Mouse (Mus musculus) hindbrain, embryonic 15.5 days (tissue): ENCODE results near the gene Otud7a. TPM values are rescaled to one million over a fixed set of nuclear protein-coding genes. Genes with fewer than 3 reads are reported as not detected.

Experiments
- ATAC-seq: fragments of 200-750 bp; cut with Nextera tagmentation; 2 replicates; pipeline ENCODE4 v1.8.0; 2017; ENCODE audit warnings: low read depth, moderate number of reproducible peaks, moderate TSS enrichment; ENCODE audit not compliant: low FRiP score
- H3K27ac ChIP-seq: fragments of 300-500 bp; sonication (generic); replicated peaks from 2 replicates; pipeline ENCODE4 v1.5.1; 2015; ENCODE audit warnings: mild to moderate bottlenecking, inconsistent platforms
- H3K27me3 ChIP-seq: fragments of 300-500 bp; sonication (generic); 2 replicates; pipeline ENCODE4 v1.6.1; 2015; ENCODE audit warnings: control low read depth, inconsistent platforms
- H3K36me3 ChIP-seq: fragments of 300-500 bp; sonication (generic); 2 replicates; pipeline ENCODE4 v1.6.1; 2015; ENCODE audit warnings: control low read depth, inconsistent platforms
- H3K4me1 ChIP-seq: fragments of 300-500 bp; sonication (generic); replicated peaks from 2 replicates; pipeline ENCODE4 v1.6.1; 2015; ENCODE audit warnings: control low read depth, inconsistent platforms
- H3K4me2 ChIP-seq: fragments of 300-500 bp; sonication (generic); 2 replicates; pipeline ENCODE4 v1.6.1; 2015; ENCODE audit warnings: moderate library complexity, mild to moderate bottlenecking, inconsistent platforms
- H3K4me3 ChIP-seq: fragments of 300-500 bp; sonication (generic); 2 replicates; pipeline ENCODE4 v1.5.1; 2015; ENCODE audit warnings: mild to moderate bottlenecking, inconsistent platforms
- H3K9ac ChIP-seq: fragments of 300-500 bp; sonication (generic); 2 replicates; pipeline ENCODE4 v1.6.1; 2015; ENCODE audit warnings: inconsistent platforms
- H3K9me3 ChIP-seq: fragments of 300-500 bp; sonication (generic); 2 replicates; pipeline ENCODE4 v1.6.1; 2016; ENCODE audit warnings: control low read depth, inconsistent platforms
- WGBS: fragments of 180-500 bp; shearing (Covaris S2); methylation state at CpG from one replicate; pipeline ENCODE4 v1.1.7; 2015; 5-methylcytosine and 5-hydroxymethylcytosine counted together
- polyA plus RNA-seq: library from polyadenylated mRNA; unstranded; fragments of >200 nt; fragmentation: Nextera tagmentation; extraction: Ambion mirVana; gene quantifications from 2 replicates; pipeline ENCODE4 v1.2.1, GENCODE M21; 2015

Otud7a gene
- polyA plus RNA-seq, 1 experiment from 2014 or later, result 6.0 TPM

DNA sequence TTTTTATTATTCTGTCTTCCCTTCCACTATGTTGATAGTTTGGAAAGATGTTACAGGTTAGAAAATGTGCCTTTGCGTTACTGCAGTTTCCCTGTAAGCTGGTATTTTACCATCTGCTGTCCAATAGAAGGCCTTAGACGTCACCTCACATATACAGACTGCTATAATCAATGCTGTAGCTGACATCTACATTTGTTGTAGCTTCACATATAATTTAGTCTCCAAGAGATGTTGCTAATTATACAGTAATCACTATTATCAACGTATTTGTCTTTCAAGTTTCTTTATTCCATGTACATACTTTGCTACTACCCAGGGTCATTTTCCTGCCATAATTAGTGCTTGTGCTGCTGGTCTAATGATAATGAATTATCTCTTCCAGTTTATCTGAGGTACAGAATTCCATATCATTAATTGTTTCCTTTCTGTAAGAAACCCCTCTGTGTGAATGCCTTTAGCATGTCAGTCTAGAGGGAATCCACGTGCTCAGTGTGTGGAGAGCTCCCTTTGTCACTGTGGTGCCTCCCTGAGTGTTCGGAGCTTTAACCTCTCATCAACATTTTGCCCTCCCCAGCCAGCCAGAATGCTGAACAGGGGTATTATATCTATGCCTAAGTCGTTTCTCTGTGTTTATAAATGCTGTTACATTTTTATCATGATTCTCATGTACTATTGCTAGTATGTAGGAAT, 280.6 kb downstream of the Otud7a start:
- Histone ChIP-seq H3K4me3 (no peak overlapping the region), H3K27me3 (no peaks in the 10 kb centered on the region), H3K9me3 (no peaks in the 10 kb centered on the region), H3K4me2 (no peak overlapping the region), H3K36me3 (0 out of 2 replicates have a peak, but pooled peaks cover 7% of the 10 kb centered on the region), H3K4me1 (no peaks in the 10 kb centered on the region), H3K27ac (no peak overlapping the region), H3K9ac (no peak overlapping the region)
- 66% methylated on average over 6 of the region's 6 CpGs for WGBS
- ATAC-seq, result no peak

DNA sequence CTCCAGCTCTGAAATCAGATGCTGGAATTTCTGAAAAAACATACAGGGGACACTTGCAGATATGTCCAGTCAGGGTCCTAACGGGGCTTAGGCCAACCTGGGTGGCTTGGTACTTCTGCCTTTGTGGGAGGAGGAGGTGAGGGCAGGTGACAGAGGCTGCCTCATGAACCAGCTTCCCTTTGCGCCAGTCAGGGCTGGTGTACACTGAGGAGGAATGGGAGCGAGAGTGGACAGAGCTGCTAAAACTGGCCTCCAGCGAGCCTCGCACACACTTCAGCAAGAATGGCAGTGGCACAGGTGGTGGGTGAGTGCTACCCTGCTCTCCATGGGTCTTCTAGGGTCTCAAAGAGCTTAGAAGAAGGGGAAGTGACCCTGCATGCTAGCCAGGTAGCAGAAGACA, 285.1 kb downstream of the Otud7a start:
- no peaks in the 10 kb centered on the region for H3K9me3 ChIP-seq
- no peak overlapping the region for H3K27ac ChIP-seq
- no peaks in the 10 kb centered on the region for H3K4me1 ChIP-seq
- no peaks in the 10 kb centered on the region for H3K27me3 ChIP-seq
- H3K9ac ChIP-seq, result no peak overlapping the region
- 98% methylated on average over 5 of the region's 5 CpGs for WGBS
- no peak for ATAC-seq
- H3K36me3 ChIP-seq, result peaks cover 21% of the 10 kb centered on the region; the same call in 1 of the 2 replicates
- no peak overlapping the region for H3K4me2 ChIP-seq
- H3K4me3 ChIP-seq, result no peak overlapping the region

DNA sequence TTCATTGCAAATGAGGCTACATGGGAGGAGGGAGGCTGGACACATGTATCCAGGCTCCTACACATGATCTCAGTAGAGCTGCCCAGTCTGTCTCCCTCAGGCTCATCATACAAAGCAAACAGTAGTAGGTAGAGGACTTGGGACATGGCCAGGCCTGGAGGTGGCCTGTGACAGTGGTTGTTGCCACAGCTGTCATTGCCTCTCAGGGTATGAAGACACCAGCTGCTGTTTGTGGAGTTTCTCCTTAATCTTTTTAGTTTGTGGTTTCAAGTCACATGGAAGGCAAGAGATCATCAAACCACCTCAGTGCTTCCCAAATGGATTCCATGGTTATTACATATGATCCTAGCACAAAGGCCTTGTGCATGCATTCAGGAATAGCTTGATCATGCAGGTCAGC, 285.5 kb downstream of the Otud7a start:
- H3K27me3 ChIP-seq, result no peaks in the 10 kb centered on the region
- no peak overlapping the region for H3K9ac ChIP-seq
- no peaks in the 10 kb centered on the region for H3K9me3 ChIP-seq
- H3K27ac ChIP-seq, result no peak overlapping the region
- peaks cover 21% of the 10 kb centered on the region; the same call in 1 of the 2 replicates for H3K36me3 ChIP-seq
- no peak overlapping the region for H3K4me3 ChIP-seq
- ATAC-seq, result no peak
- H3K4me1 ChIP-seq, result no peaks in the 10 kb centered on the region
- no peak overlapping the region for H3K4me2 ChIP-seq

DNA sequence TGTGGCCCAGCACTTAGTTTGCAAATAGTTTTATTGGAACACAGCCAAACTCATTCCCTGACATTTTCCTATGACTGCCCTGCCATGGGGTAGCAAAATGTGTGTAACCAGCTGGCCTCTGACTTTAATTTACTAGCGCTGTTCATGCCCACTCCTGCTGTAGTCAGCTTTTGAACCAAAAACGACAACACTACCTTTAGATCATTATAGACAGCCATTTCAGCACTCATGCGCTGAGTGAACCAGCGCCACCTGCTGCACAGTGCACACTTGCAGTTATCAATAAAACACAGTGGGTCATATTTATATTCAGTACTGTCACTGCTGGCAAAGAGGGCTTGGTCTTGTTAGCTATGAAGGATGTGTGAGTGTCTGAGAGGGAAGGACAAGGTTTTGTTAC, 293.2 kb downstream of the Otud7a start:
- Histone ChIP-seq H3K36me3 (0 out of 2 replicates have a peak, but pooled peaks cover 9% of the 10 kb centered on the region), H3K4me3 (no peak overlapping the region), H3K9ac (no peak overlapping the region), H3K4me2 (no peak overlapping the region), H3K9me3 (no peaks in the 10 kb centered on the region), H3K27me3 (no peaks in the 10 kb centered on the region), H3K4me1 (no peaks in the 10 kb centered on the region), H3K27ac (no peak overlapping the region)
- ATAC-seq, result peak; percentile 52
- WGBS, result 57% methylated on average over 4 of the region's 4 CpGs

DNA sequence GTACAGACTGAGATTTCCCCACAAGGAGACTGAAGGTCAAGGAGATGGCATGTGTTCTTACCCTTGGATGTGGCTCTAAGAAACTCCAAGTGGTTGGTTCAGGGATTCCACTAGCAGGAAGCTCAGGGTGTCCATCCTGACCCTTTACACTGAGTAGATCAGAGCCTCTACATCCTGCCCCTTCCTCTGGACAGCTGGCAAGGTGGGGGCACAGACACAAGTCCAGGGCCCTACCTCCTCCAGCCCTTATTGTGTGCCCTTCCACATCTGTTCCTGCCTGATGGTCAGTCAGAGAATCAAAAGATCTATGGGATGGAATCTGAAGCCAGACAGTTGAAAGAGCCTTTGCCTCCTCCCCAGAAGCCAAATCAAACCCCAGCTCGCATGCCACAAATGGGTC, 293.6 kb downstream of the Otud7a start:
- WGBS, result 61% methylated on average over 1 of the region's 1 CpGs
- ATAC-seq, result peak; percentile 20; the same call in 1 of the 2 replicates

DNA sequence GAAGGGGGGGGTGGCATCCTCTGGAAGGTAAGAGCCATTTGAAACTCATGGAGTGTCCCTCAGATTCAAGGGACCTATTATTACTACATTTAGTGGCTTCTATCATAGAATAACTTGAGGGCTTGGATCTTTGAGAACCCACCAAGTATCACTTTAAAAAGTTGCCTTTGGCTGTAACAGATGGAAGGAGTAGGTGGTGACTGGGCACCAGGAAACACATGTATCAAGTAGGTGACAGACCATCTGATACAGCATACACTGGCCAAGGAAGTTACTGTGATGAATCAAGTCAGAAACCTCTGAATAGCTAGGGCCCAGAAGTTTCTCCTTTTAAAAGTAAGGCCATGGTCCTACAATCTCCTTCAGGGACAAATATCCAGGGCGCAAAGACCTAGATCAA, 298.6 kb downstream of the Otud7a start:
- no peak overlapping the region for H3K4me3 ChIP-seq
- no peak overlapping the region for H3K9ac ChIP-seq
- 100% methylated on average over 1 of the region's 1 CpGs for WGBS
- H3K9me3 ChIP-seq, result no peaks in the 10 kb centered on the region
- H3K27ac ChIP-seq, result no peak overlapping the region
- H3K36me3 ChIP-seq, result no peaks in the 10 kb centered on the region
- H3K4me2 ChIP-seq, result no peak overlapping the region
- ATAC-seq, result no peak
- H3K27me3 ChIP-seq, result no peaks in the 10 kb centered on the region
- H3K4me1 ChIP-seq, result no peaks in the 10 kb centered on the region

More for the DNA sequence above, 293.6 kb downstream of the Otud7a start:
- no peak overlapping the region for H3K4me3 ChIP-seq
- no peak overlapping the region for H3K4me2 ChIP-seq
- H3K27ac ChIP-seq, result no peak overlapping the region
- H3K4me1 ChIP-seq, result no peaks in the 10 kb centered on the region
- H3K36me3 ChIP-seq, result 0 out of 2 replicates have a peak, but pooled peaks cover 7% of the 10 kb centered on the region
- no peak overlapping the region for H3K9ac ChIP-seq
- H3K9me3 ChIP-seq, result no peaks in the 10 kb centered on the region
- H3K27me3 ChIP-seq, result no peaks in the 10 kb centered on the region

DNA sequence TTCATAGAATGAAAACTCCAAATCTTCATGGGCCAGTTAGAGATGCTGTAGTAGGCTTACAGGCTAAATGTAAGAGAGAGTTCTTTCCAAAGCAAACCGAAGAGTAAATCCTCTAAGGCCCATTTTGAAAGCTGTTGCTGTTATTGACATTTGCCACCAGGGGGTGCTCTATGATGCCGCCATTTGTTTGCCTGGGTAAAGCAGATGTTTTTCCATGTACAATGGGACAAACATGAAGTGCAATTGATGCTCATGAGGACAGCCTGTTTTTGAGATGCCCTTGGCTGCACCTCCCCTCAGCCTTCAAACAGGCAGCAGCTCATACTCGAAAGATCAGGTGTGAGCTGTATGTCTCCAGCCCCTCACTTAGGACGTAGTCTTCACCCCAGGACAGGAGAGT, 307.5 kb downstream of the Otud7a start:
- no peaks in the 10 kb centered on the region for H3K9me3 ChIP-seq
- H3K4me1 ChIP-seq, result peaks cover 26% of the 10 kb centered on the region
- peaks cover 21% of the 10 kb centered on the region for H3K27me3 ChIP-seq
- H3K36me3 ChIP-seq, result no peaks in the 10 kb centered on the region
- H3K4me2 ChIP-seq, result no peak overlapping the region
- H3K4me3 ChIP-seq, result no peak overlapping the region
- no peak for ATAC-seq
- WGBS, result 48% methylated on average over 4 of the region's 4 CpGs
- H3K27ac ChIP-seq, result no peak overlapping the region
- no peak overlapping the region for H3K9ac ChIP-seq

DNA sequence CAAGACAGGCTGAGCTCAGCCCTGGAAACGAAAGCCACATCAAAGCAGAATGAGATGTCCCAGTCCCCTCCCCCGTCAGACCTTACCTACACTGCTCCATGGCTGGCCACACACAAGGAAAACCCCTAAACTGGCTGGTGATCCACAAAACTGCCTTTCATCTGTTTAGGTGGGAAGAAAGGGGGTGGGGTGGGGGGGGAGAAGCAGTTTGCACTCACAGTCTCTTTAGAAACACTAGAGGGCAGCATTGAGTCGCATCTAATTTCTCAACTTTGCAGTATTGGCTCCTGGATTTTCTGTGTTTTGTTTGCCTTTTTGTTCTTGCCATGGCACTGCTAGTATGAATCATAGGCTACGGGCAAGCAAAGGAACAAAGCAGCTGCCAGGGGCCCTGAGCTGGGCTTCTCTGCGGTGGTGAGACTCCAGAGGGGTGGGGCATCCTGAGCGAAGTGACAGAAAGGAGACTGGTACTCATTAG, 308.8 kb downstream of the Otud7a start:
- H3K4me1 ChIP-seq, result peaks cover 38% of the 10 kb centered on the region
- peak overlapping the region; percentile 29 for H3K4me2 ChIP-seq
- WGBS, result 17% methylated on average over 6 of the region's 6 CpGs
- no peak overlapping the region for H3K4me3 ChIP-seq
- ATAC-seq, result peak; percentile 19
- H3K9ac ChIP-seq, result no peak overlapping the region
- peak overlapping the region; percentile 40; the same call in 1 of the 2 replicates for H3K27ac ChIP-seq
- H3K9me3 ChIP-seq, result no peaks in the 10 kb centered on the region
- H3K27me3 ChIP-seq, result peaks cover 26% of the 10 kb centered on the region
- H3K36me3 ChIP-seq, result no peaks in the 10 kb centered on the region

DNA sequence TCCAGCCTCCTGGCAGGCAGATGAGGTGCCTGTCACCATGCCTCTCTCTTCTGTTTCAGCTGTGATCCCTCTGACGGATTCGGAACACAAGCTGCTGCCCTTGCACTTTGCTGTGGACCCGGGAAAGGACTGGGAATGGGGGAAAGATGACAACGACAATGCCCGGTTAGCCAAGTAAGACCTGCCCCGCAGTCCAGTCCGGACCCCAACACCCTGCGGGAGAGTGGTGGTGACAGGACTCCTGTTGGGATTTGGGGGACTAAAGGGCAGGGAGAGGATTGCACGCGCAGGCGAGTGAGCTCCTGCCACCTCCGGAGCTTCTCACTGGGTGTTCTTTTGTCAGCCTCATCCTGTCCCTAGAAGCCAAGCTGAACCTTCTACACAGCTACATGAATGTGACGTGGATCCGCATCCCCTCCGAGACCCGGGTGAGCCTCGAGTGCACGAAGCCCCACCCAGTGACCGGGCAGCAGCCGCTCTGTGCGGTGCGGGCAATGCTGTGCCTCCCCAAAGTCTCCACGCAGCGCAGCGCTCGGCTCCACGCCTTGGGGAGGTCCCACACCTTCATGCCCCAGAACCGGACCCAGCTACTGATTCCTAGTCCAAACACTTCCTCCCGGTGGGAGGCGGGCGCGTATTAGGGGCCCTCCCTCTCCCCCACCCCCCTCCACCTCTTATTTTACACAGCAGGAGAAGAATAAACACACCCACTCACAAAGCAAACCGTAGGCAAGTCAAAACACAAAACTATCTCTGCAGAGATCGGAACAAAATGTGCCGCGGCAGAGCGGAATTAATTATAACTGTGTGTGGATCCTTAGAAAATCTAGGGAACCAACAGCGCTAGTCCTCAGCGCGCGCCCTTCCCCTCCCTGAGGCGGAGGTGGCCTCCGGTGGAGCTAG, 310.3 kb downstream of the Otud7a start:
- Histone ChIP-seq H3K27me3 (peaks cover 41% of the 10 kb centered on the region), H3K4me2 (peak overlapping the region; percentile 77), H3K9ac (peak overlapping the region; percentile 31), H3K36me3 (no peaks in the 10 kb centered on the region), H3K27ac (no peak overlapping the region; the same call in 1 of the 2 replicates), H3K4me3 (peak overlapping the region; percentile 37), H3K4me1 (peaks cover 45% of the 10 kb centered on the region), H3K9me3 (no peaks in the 10 kb centered on the region)
- WGBS, result 4% methylated on average over 43 of the region's 43 CpGs
- ATAC-seq, result peak; percentile 14; the same call in 1 of the 2 replicates

DNA sequence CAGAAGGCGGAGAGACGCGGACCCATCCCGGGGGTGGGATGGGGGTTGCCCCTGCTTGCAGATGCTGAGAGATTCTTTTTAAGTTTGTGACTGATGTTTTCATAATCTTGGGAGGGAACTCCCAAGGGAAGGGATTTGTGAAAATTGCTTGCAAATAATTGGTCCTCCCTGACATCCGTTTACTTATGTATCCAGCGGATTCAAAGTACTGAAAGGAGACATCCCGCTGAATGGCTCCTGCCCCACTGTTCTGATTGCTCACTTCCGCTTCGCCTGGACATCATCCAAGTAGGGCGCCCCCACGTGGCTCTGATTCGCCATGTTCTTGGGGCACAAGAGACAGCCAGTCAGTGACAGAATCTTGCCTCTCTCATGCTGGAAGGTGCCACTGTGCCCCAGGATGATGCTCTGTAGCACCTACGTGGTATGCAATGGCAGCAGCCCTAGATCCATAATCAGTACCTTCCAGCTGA, 311.0 kb downstream of the Otud7a start:
- 3% methylated on average over 13 of the region's 13 CpGs for WGBS
- Histone ChIP-seq H3K4me3 (peak overlapping the region; percentile 37), H3K4me2 (peak overlapping the region; percentile 77), H3K27ac (no peak overlapping the region; the same call in 1 of the 2 replicates), H3K9me3 (no peaks in the 10 kb centered on the region), H3K36me3 (no peaks in the 10 kb centered on the region), H3K4me1 (peaks cover 45% of the 10 kb centered on the region), H3K9ac (peak overlapping the region; percentile 31), H3K27me3 (peaks cover 45% of the 10 kb centered on the region)
- ATAC-seq, result no peak; the same call in 1 of the 2 replicates

DNA sequence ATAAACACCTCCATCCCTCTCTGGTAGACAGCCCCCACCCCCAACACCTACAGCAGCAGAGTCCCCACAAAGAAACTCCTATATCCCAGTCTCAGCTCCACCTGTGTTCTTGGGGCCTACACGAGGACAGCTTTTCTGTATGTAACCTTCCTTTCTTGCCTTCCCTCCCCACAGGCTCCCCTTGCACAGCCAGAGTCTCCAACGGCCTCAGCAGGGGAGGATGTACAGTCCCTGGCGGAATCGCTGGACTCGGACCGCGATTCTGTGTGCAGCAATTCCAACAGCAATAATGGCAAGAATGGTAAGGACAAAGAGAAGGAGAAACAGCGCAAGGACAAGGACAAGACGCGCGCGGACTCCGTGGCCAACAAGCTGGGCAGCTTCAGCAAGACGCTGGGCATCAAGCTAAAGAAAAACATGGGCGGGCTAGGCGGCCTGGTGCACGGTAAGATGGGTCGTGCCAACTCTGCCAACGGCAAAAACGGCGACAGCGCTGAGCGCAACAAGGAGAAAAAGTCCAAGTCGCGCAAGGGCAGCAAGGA, 312.7 kb downstream of the Otud7a start:
- Histone ChIP-seq H3K27ac (no peak overlapping the region), H3K9me3 (no peaks in the 10 kb centered on the region), H3K4me2 (peak overlapping the region; percentile 69), H3K9ac (no peak overlapping the region), H3K4me3 (peak overlapping the region; percentile 44), H3K4me1 (peaks cover 45% of the 10 kb centered on the region), H3K36me3 (no peaks in the 10 kb centered on the region), H3K27me3 (peaks cover 57% of the 10 kb centered on the region)
- no peak for ATAC-seq
- 11% methylated on average over 25 of the region's 25 CpGs for WGBS
